Mouse (Mus musculus) megakaryocyte progenitor cell, adult 5-6 weeks (primary cell): ENCODE data around the gene Mall. TPM values are rescaled to one million over a fixed set of nuclear protein-coding genes. Genes with fewer than 3 reads are reported as not detected.

Source experiments
- total RNA-seq, 2 experiments: library from RNA; stranded (forward) in 1 of 2; stranded (reverse) in 1 of 2; fragments of 157-497, 149-512 nt in 1 of 2; fragments of 200-1000 nt in 1 of 2; gene quantifications; 2 replicates each; pipeline versions ENCODE4 v1.2.3 to v1.2.4; 2015 to 2017

Gene Mall
- total RNA-seq, 2 experiments from 2014 or later, result not detected

Other genes starting within 250 kb of the Mall start
- gene Kcnip3, start 207.8 kb downstream of the Mall start, total RNA-seq (2015), result 32.3 and 37.5 TPM in 2 replicates
- gene Kcnip3, start 207.8 kb downstream of the Mall start, total RNA-seq (2017), result 15.8 and 22.2 TPM in 2 replicates
- gene Prom2, start 188.5 kb downstream of the Mall start, total RNA-seq (2015), result not detected in 2 replicates
- not detected in 2 replicates for gene Prom2, start 188.5 kb downstream of the Mall start, total RNA-seq (2017)
- 2.8 and 4.7 TPM in 2 replicates for gene Zfp661, start 142.8 kb downstream of the Mall start, total RNA-seq (2015)
- gene Zfp661, start 142.8 kb downstream of the Mall start, total RNA-seq (2017), result 2.6 and 4.9 TPM in 2 replicates
- gene Mrps5, start 142.7 kb downstream of the Mall start, total RNA-seq (2015), result 29.1 and 37.2 TPM in 2 replicates
- 121 and 187 TPM in 2 replicates for gene Mrps5, start 142.7 kb downstream of the Mall start, total RNA-seq (2017)
- not detected in 2 replicates for gene Mal, start 73.2 kb downstream of the Mall start, total RNA-seq (2015)
- gene Mal, start 73.2 kb downstream of the Mall start, total RNA-seq (2017), result not detected in 2 replicates
- 8.2 and 10.2 TPM in 2 replicates for gene Nphp1, start 59.0 kb upstream of the Mall start, total RNA-seq (2015)
- gene Nphp1, start 59.0 kb upstream of the Mall start, total RNA-seq (2017), result 12.9 and 14.9 TPM in 2 replicates
- 24.5 and 25.1 TPM in 2 replicates for gene Mtln, start 62.6 kb upstream of the Mall start, total RNA-seq (2015)
- gene Mtln, start 62.6 kb upstream of the Mall start, total RNA-seq (2017), result 31.2 and 43.8 TPM in 2 replicates
- gene Bub1, start 101.9 kb upstream of the Mall start, total RNA-seq (2015), result 60.6 and 75.7 TPM in 2 replicates
- gene Bub1, start 101.9 kb upstream of the Mall start, total RNA-seq (2017), result 55.3 and 65.0 TPM in 2 replicates
- not detected in 2 replicates for gene Acoxl, start 108.9 kb upstream of the Mall start, total RNA-seq (2015)
- 0.10 TPM in 1 of 2 replicates, not detected in the other for gene Acoxl, start 108.9 kb upstream of the Mall start, total RNA-seq (2017)